Mouse (Mus musculus): Measurements from ENCODE around the gene Eya3.

DNA sequence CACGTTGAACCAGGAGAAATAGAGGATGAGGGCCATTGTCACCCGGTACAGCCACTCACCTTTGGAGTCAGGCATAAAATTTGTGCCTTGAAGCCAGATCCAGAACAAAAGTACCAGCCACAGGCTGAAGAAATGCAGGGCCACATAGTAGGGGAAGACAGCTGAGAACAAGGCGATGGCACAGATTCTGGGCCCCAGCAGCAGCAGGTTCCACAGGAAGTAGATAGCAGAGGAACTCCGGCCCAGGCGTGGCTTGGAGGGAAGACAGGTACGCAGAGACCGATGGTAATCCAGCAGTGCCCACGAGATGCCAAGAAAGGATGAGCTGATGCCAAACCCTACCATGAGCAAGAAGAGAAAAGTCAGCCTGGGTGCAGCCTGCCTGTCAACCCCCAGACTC lies 89.4 kb downstream of the Eya3 start:
- TF ChIP-seq TAL1 (IDR thresholded peaks at IDR 0.05; ENCODE audit: low read length), result no peak
- no peak for TF ChIP-seq GATA1 (IDR thresholded peaks at IDR 0.05; ENCODE audit: low read length)

Data from erythroblast, embryonic 14.5 days (primary cell).